Mouse (Mus musculus) CH12.LX (cell line): ENCODE measurements around the gene Adgrl3. TPM values are rescaled to one million over a fixed set of nuclear protein-coding genes. Genes with fewer than 3 reads are reported as not detected.

Source experiments
- DNase-seq: peaks from one replicate; pipeline ENCODE4 v3.0.0-alpha.2; 2013; ENCODE audit errors: extremely low read depth
- H3K27ac ChIP-seq: 2 replicates; pipeline ENCODE4 v1.5.1; 2012; ENCODE audit warnings: low read depth, mild to moderate bottlenecking, control low read depth, moderate library complexity; ENCODE audit not compliant: insufficient read depth
- H3K27me3 ChIP-seq: replicated peaks from 2 replicates; pipeline ENCODE3; 2012; ENCODE audit warnings: inconsistent platforms
- H3K36me3 ChIP-seq, 2 experiments: replicated peaks in 1 of 2; 2 replicates each; pipeline versions ENCODE3 to v1.6.1; 2012; ENCODE audit warnings: inconsistent platforms in 1 of 2, low read length in 1 of 2, mild to moderate bottlenecking in 1 of 2, mixed read lengths in 1 of 2, moderate library complexity in 1 of 2; ENCODE audit not compliant: control insufficient read depth in 1 of 2, insufficient read depth in 1 of 2
- H3K4me1 ChIP-seq, 2 experiments: 2 replicates each; pipeline ENCODE4 v1.6.1; 2012; ENCODE audit warnings: inconsistent platforms in 1 of 2, moderate library complexity in 1 of 2; ENCODE audit not compliant: insufficient read depth in 2 of 2, control insufficient read depth in 1 of 2
- H3K4me2 ChIP-seq: 2 replicates; pipeline ENCODE4 v1.6.1; 2012; ENCODE audit warnings: low read depth, mild to moderate bottlenecking, control low read depth; ENCODE audit not compliant: poor library complexity, insufficient read depth, severe bottlenecking
- H3K4me3 ChIP-seq, 3 experiments: fragments of 150-350 bp in 1 of 3; sonication (generic) in 1 of 3; replicated peaks in 1 of 3; 2 replicates each; pipeline versions ENCODE3 to v1.5.1; 2011 to 2012; ENCODE audit warnings: low read depth in 2 of 3, low read length in 2 of 3, mild to moderate bottlenecking in 2 of 3, moderate library complexity in 2 of 3, control low read depth in 1 of 3, improper control_type of control experiment in 1 of 3, inconsistent platforms in 1 of 3, mixed read lengths in 1 of 3; ENCODE audit not compliant: poor library complexity in 1 of 3
- H3K79me2 ChIP-seq: replicated peaks from 2 replicates; pipeline ENCODE4 v1.6.1; 2012; ENCODE audit warnings: mild to moderate bottlenecking, moderate library complexity; ENCODE audit not compliant: control insufficient read depth, poor library complexity, insufficient read depth, severe bottlenecking; ENCODE audit errors: extremely low read depth
- H3K9ac ChIP-seq: 2 replicates; pipeline ENCODE4 v1.6.1; 2012; ENCODE audit warnings: low read depth, mild to moderate bottlenecking, control low read depth, moderate library complexity; ENCODE audit not compliant: insufficient read depth
- H3K9me3 ChIP-seq: replicated peaks from 2 replicates; pipeline ENCODE3; 2012; ENCODE audit warnings: low read length, inconsistent platforms, mixed read lengths
- CHD1 ChIP-seq: IDR thresholded peaks from 2 replicates; pipeline ENCODE4 v1.6.1; 2012; ENCODE audit warnings: low read depth, low read length, improper control_type of control experiment, inconsistent platforms
- CTCF ChIP-seq, 2 experiments: IDR thresholded peaks in 1 of 2; conservative IDR thresholded peaks in 1 of 2; 2 replicates each; pipeline ENCODE4 v1.5.1; 2011 to 2012; ENCODE audit warnings: low read depth in 2 of 2, low read length in 2 of 2, improper control_type of control experiment in 1 of 2, inconsistent platforms in 1 of 2, mild to moderate bottlenecking in 1 of 2, moderate library complexity in 1 of 2
- ELF1 ChIP-seq: IDR thresholded peaks from 2 replicates; pipeline ENCODE4 v1.6.1; 2014; ENCODE audit warnings: low read depth, mild to moderate bottlenecking, inconsistent platforms, low read length, improper control_type of control experiment
- EP300 ChIP-seq: IDR thresholded peaks from 2 replicates; pipeline ENCODE4 v1.6.1; 2011; ENCODE audit warnings: low read length, improper control_type of control experiment
- ETS1 ChIP-seq: conservative IDR thresholded peaks from 2 replicates; pipeline ENCODE4 v1.6.1; 2012; ENCODE audit warnings: low read depth, mild to moderate bottlenecking, inconsistent platforms, low read length, improper control_type of control experiment, moderate library complexity
- GABPA ChIP-seq: IDR thresholded peaks from 2 replicates; pipeline ENCODE4 v1.6.1; 2012; ENCODE audit warnings: low read depth, low read length, improper control_type of control experiment, inconsistent platforms; ENCODE audit not compliant: insufficient replicate concordance
- HCFC1 ChIP-seq: IDR thresholded peaks from 2 replicates; pipeline ENCODE4 v1.6.1; 2012; ENCODE audit warnings: low read depth, mild to moderate bottlenecking, inconsistent platforms, low read length, improper control_type of control experiment
- JUN ChIP-seq: IDR thresholded peaks from 2 replicates; pipeline ENCODE4 v1.6.1; 2011; ENCODE audit warnings: low read depth, mild to moderate bottlenecking, low read length, improper control_type of control experiment, moderate library complexity; ENCODE audit not compliant: insufficient read depth
- KAT2A ChIP-seq: IDR thresholded peaks from 2 replicates; pipeline ENCODE4 v1.6.1; 2012; ENCODE audit warnings: low read length, improper control_type of control experiment, inconsistent platforms; ENCODE audit not compliant: insufficient replicate concordance
- MAFK ChIP-seq: IDR thresholded peaks from 2 replicates; pipeline ENCODE4 v1.6.1; 2011; ENCODE audit warnings: low read length, improper control_type of control experiment; ENCODE audit not compliant: insufficient replicate concordance
- MAZ ChIP-seq: IDR thresholded peaks from 2 replicates; pipeline ENCODE4 v1.6.1; 2012; ENCODE audit warnings: low read depth, mild to moderate bottlenecking, inconsistent platforms, low read length, improper control_type of control experiment, moderate library complexity
- MEF2A ChIP-seq: IDR thresholded peaks from 2 replicates; pipeline ENCODE4 v1.6.1; 2014; ENCODE audit warnings: low read depth, mild to moderate bottlenecking, inconsistent platforms, low read length, improper control_type of control experiment, borderline replicate concordance
- MYC ChIP-seq: IDR thresholded peaks from 2 replicates; pipeline ENCODE4 v1.6.1; 2011; ENCODE audit warnings: low read depth, mild to moderate bottlenecking, improper control_type of control experiment, low read length
- NELFE ChIP-seq: IDR thresholded peaks from 2 replicates; pipeline ENCODE4 v1.6.1; 2011; ENCODE audit warnings: low read depth, low read length, improper control_type of control experiment
- NRF1 ChIP-seq: IDR thresholded peaks from 2 replicates; pipeline ENCODE4 v1.6.1; 2014; ENCODE audit warnings: low read depth, mild to moderate bottlenecking, inconsistent platforms, low read length, improper control_type of control experiment, moderate library complexity
- RAD21 ChIP-seq: IDR thresholded peaks from 2 replicates; pipeline ENCODE4 v1.6.1; 2011; ENCODE audit warnings: low read depth, mild to moderate bottlenecking, low read length, improper control_type of control experiment, moderate library complexity
- RCOR1 ChIP-seq: conservative IDR thresholded peaks from 2 replicates; pipeline ENCODE4 v1.6.1; 2012; ENCODE audit warnings: low read depth, mild to moderate bottlenecking, inconsistent platforms, low read length, improper control_type of control experiment
- SIN3A ChIP-seq: IDR thresholded peaks from 2 replicates; pipeline ENCODE4 v1.6.1; 2012; ENCODE audit warnings: low read length, improper control_type of control experiment, inconsistent platforms
- SMC3 ChIP-seq: IDR thresholded peaks from 2 replicates; pipeline ENCODE4 v1.6.1; 2011; ENCODE audit warnings: low read depth, low read length, improper control_type of control experiment
- USF2 ChIP-seq: conservative IDR thresholded peaks from 2 replicates; pipeline ENCODE4 v1.6.1; 2011; ENCODE audit warnings: low read depth, low read length, improper control_type of control experiment
- ZKSCAN1 ChIP-seq: IDR thresholded peaks from 2 replicates; pipeline ENCODE4 v1.6.1; 2012; ENCODE audit warnings: low read depth, inconsistent platforms, low read length, improper control_type of control experiment, borderline replicate concordance
- ZNF384 ChIP-seq: IDR thresholded peaks from 2 replicates; pipeline ENCODE4 v1.6.1; 2012; ENCODE audit warnings: low read depth, low read length, improper control_type of control experiment, inconsistent platforms
- dilution Hi-C: fragments of 300-500 bp; cut with MboI; formaldehyde crosslinking; loops from 2 replicates; pipeline ENCODE4 v1.14.3; 2020; ENCODE audit warnings: low sequenced_read_pairs; ENCODE audit not compliant: extremely low pct_unique_long_range_greater_than_20kb, extremely low pct_ligation_motif_present
- in situ Hi-C: fragments of 300-500 bp; cut with MboI; formaldehyde crosslinking; loops from 3 replicates; pipeline ENCODE4 v1.14.3; 2019; ENCODE audit warnings: low sequenced_read_pairs, low pct_ligation_motif_present, low pct_unique_long_range_greater_than_20kb, mixed read lengths
- polyA plus RNA-seq: library from polyadenylated mRNA; unstranded; fragments of >175 nt; gene quantifications from 2 replicates; pipeline ENCODE4 v1.2.1, GENCODE M21; 2012; ENCODE audit warnings: low read depth; ENCODE audit not compliant: insufficient read length
- total RNA-seq, 2 experiments: library from RNA; depleted of rRNA; stranded (reverse); fragments of 300-350 nt in 1 of 2; fragments of >200 nt in 1 of 2; gene quantifications; 2 replicates each; pipeline ENCODE4 v1.2.3; 2012 to 2014

Adgrl3 gene
- total and polyA plus RNA-seq, 3 experiments = 0.13 TPM; not detected in 2

GRCm38 (mm10) chr5:81227256-81227655, 207.3 kb downstream of the Adgrl3 start:
- TF ChIP-seq HCFC1 (no peak), RCOR1 (no peak), KAT2A (no peak), SMC3 (no peak), RAD21 (no peak), JUN (no peak), CHD1 (no peak), NRF1 (no peak)
- H3K9ac ChIP-seq = no peak overlapping the region
- in situ Hi-C loops (no loop called here), dilution Hi-C loops (no loop called here)
- no peaks in the 10 kb centered on the region for H3K27me3 ChIP-seq
- H3K27ac ChIP-seq = no peak overlapping the region
- no peaks in the 10 kb centered on the region for H3K36me3 ChIP-seq
- no peaks in the 10 kb centered on the region for H3K4me1 ChIP-seq
- DNase-seq = no peak
- H3K9me3 ChIP-seq = no peaks in the 10 kb centered on the region
- H3K4me3 ChIP-seq = no peak overlapping the region
- no peaks in the 10 kb centered on the region for H3K79me2 ChIP-seq
- H3K4me2 ChIP-seq = no peak overlapping the region

- TF ChIP-seq ZNF384 (no peak), SMC3 (no peak), ELF1 (no peak), EP300 (no peak), MAZ (no peak), MAFK (no peak), GABPA (no peak), SIN3A (no peak), MYC (no peak), CTCF (conservative IDR thresholded peaks at IDR 0.05 in 1 of 2, IDR thresholded peaks at IDR 0.05 in 1 of 2; ENCODE audit: low read depth in 2 of 2, low read length in 2 of 2) (no peak), USF2 (no peak), NELFE (no peak), ZKSCAN1 (no peak), RCOR1 (no peak), JUN (no peak), MEF2A (no peak), HCFC1 (no peak), CHD1 (no peak), RAD21 (no peak), ETS1 (no peak)
- TF ChIP-seq, all 38 proteins: peak for 0
- no peak overlapping the region for H3K4me3 ChIP-seq
- no peaks in the 10 kb centered on the region for H3K9me3 ChIP-seq
- DNase-seq = no peak
- in situ Hi-C loops (no loop called here), dilution Hi-C loops (no loop called here)
- no peak overlapping the region for H3K9ac ChIP-seq
- H3K27ac ChIP-seq = no peak overlapping the region
- no peak overlapping the region for H3K4me2 ChIP-seq
- H3K27me3 ChIP-seq = no peaks in the 10 kb centered on the region
- no peaks in the 10 kb centered on the region for H3K4me1 ChIP-seq
- no peaks in the 10 kb centered on the region for H3K36me3 ChIP-seq
- H3K79me2 ChIP-seq = no peaks in the 10 kb centered on the region
Observed at GRCm38 (mm10) chr5:81248724-81249123, 228.8 kb downstream of the Adgrl3 start.
